Mouse (Mus musculus): Measurements from ENCODE around the gene Fmo5.

The Fmo5 gene

GRCm38 (mm10) chr3:97680631-97681320 is 52.2 kb downstream of the Fmo5 start:
- no peak for DNase-seq (ENCODE audit: low spot score)

GRCm38 (mm10) chr3:97681321-97682158 is 52.9 kb downstream of the Fmo5 start:
- DNase-seq (ENCODE audit: low spot score): no peak

GRCm38 (mm10) chr3:97682159-97682502 is 53.5 kb downstream of the Fmo5 start:
- DNase-seq (ENCODE audit: low spot score): no peak

GRCm38 (mm10) chr3:97682576-97682975 is 54.0 kb downstream of the Fmo5 start:
- no peak for DNase-seq (ENCODE audit: low spot score)

- DNase-seq (ENCODE audit: low spot score): no peak
Observed at GRCm38 (mm10) chr3:97683560-97684195, 55.1 kb downstream of the Fmo5 start.

GRCm38 (mm10) chr3:97686372-97687117 is 57.9 kb downstream of the Fmo5 start:
- DNase-seq (ENCODE audit: low spot score): no peak

GRCm38 (mm10) chr3:97689289-97689688 is 60.7 kb downstream of the Fmo5 start:
- DNase-seq (ENCODE audit: low spot score): no peak

GRCm38 (mm10) chr3:97690590-97690989 is 62.0 kb downstream of the Fmo5 start:
- no peak for DNase-seq (ENCODE audit: low spot score)

GRCm38 (mm10) chr3:97691443-97692017 is 62.9 kb downstream of the Fmo5 start:
- no peak for DNase-seq (ENCODE audit: low spot score)

- DNase-seq (ENCODE audit: low spot score): no peak
Observed at GRCm38 (mm10) chr3:97693806-97694205, 65.2 kb downstream of the Fmo5 start.

- DNase-seq (ENCODE audit: low spot score): no peak
Observed at GRCm38 (mm10) chr3:97696866-97697265, 68.3 kb downstream of the Fmo5 start.

- no peak for DNase-seq (ENCODE audit: low spot score)
Observed at GRCm38 (mm10) chr3:97697291-97697690, 68.7 kb downstream of the Fmo5 start.

- no peak for DNase-seq (ENCODE audit: low spot score)
Observed at GRCm38 (mm10) chr3:97699061-97699460, 70.5 kb downstream of the Fmo5 start.

- no peak for DNase-seq (ENCODE audit: low spot score)
Observed at GRCm38 (mm10) chr3:97701198-97701597, 72.6 kb downstream of the Fmo5 start.

GRCm38 (mm10) chr3:97702448-97703080 is 74.0 kb downstream of the Fmo5 start:
- DNase-seq (ENCODE audit: low spot score): no peak

All from urinary bladder, postnatal 10 days (tissue).